Mouse (Mus musculus) ES-E14 (cell line): ENCODE results near the gene Syt2. TPM values are rescaled to one million over a fixed set of nuclear protein-coding genes. Genes with fewer than 3 reads are reported as not detected.
A peak's percentile ranks its signal among the peaks of the same experiment; 100 is the strongest.

Experiments used
- DNase-seq: peaks from one replicate; pipeline ENCODE4 v3.0.0-alpha.2; 2013; ENCODE audit warnings: low read depth, low spot score
- H3K27ac ChIP-seq: 2 replicates; pipeline ENCODE4 v1.5.1; 2012; ENCODE audit warnings: low read depth, mild to moderate bottlenecking, low read length, moderate library complexity, mixed read lengths; ENCODE audit not compliant: poor library complexity, insufficient read depth, severe bottlenecking
- H3K36me3 ChIP-seq: 2 replicates; pipeline ENCODE4 v1.6.1; 2012; ENCODE audit warnings: mild to moderate bottlenecking, low read length, moderate library complexity, mixed read lengths; ENCODE audit not compliant: control insufficient read depth, poor library complexity, insufficient read depth, severe bottlenecking
- H3K4me1 ChIP-seq, 2 experiments: fragments of 150-350 bp in 1 of 2; sonication (generic) in 1 of 2; 2 replicates each; pipeline ENCODE4 v1.6.1; 2012; ENCODE audit warnings: low read length in 2 of 2, mild to moderate bottlenecking in 1 of 2, mixed read lengths in 1 of 2; ENCODE audit not compliant: control insufficient read depth in 2 of 2, insufficient read depth in 2 of 2, poor library complexity in 1 of 2
- H3K4me3 ChIP-seq, 2 experiments: fragments of 150-350 bp in 1 of 2; sonication (generic) in 1 of 2; 2 replicates each; pipeline ENCODE4 v1.5.1; 2012; ENCODE audit warnings: low read length in 2 of 2, low read depth in 1 of 2, mild to moderate bottlenecking in 1 of 2, mixed read lengths in 1 of 2; ENCODE audit not compliant: insufficient read depth in 1 of 2, poor library complexity in 1 of 2, severe bottlenecking in 1 of 2
- H3K9ac ChIP-seq: 2 replicates; pipeline ENCODE4 v1.6.1; 2012; ENCODE audit warnings: low read depth, mild to moderate bottlenecking, low read length, mixed read lengths; ENCODE audit not compliant: poor library complexity, insufficient read depth, severe bottlenecking
- H3K9me3 ChIP-seq: fragments of 150-350 bp; sonication (generic); 2 replicates; pipeline ENCODE4 v1.6.1; 2012; ENCODE audit warnings: low read depth, mild to moderate bottlenecking, low read length; ENCODE audit not compliant: control insufficient read depth, insufficient read depth
- CHD2 ChIP-seq: IDR thresholded peaks from 2 replicates; pipeline ENCODE4 v1.6.1; 2014; ENCODE audit warnings: mild to moderate bottlenecking, low read depth, low read length, inconsistent platforms
- HCFC1 ChIP-seq: IDR thresholded peaks from 2 replicates; pipeline ENCODE4 v1.6.1; 2012; ENCODE audit warnings: low read length, inconsistent platforms, borderline replicate concordance; ENCODE audit not compliant: insufficient read depth
- MAFK ChIP-seq: IDR thresholded peaks from 2 replicates; pipeline ENCODE4 v1.6.1; 2014; ENCODE audit warnings: mild to moderate bottlenecking, low read depth, low read length, inconsistent platforms; ENCODE audit not compliant: insufficient read depth
- ZC3H11A ChIP-seq: IDR thresholded peaks from 2 replicates; pipeline ENCODE4 v1.6.1; 2012; ENCODE audit warnings: low read depth, mild to moderate bottlenecking, inconsistent platforms, low read length, borderline replicate concordance
- ZNF384 ChIP-seq: IDR thresholded peaks from 2 replicates; pipeline ENCODE4 v1.6.1; 2012; ENCODE audit warnings: low read depth, low read length, inconsistent platforms
- in situ Hi-C, 2 experiments: fragments of 600-800 bp; cut with MboI; formaldehyde crosslinking; loops; one replicate each; pipeline ENCODE4 v1.15.1; 2025; ENCODE audit warnings: low sequenced_read_pairs in 2 of 2, inconsistent platforms in 1 of 2; ENCODE audit not compliant: unreplicated experiment in 2 of 2
- total RNA-seq: library from RNA; depleted of rRNA; stranded (reverse); fragments of 300-350 nt; gene quantifications from 2 replicates; pipeline ENCODE4 v1.2.3, GENCODE M21; 2012

Syt2 gene
- total RNA-seq, 1 experiment, result 0.62 TPM

DNA sequence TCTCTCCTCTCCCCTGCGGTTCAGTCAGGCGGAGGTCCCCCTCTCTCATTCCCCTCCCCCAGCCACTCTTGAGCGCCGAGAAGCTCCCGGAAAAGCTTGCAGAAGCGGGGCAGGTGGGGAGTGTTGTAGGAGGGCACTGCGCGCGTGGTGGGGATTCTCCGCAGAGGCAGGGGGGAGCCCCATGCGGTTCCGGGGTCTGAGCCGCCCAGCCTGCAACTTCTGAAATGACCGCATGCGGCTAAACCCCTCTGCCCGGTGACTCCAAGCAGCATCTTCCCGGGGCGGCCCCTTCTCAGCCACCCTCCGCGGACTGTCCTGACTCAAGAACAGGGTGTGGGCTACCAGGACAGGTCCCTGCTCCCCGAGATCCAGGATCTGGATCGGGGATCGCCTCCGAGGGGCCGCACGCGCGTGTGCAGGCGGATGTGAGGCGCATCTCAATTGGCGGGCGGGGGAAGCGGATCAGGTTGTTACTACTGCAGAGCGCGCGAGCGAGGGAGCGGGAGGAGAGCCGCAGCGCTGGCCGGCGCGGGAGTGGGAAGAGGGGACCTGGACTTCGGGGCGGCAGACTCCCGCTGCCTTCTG lies 62.4 kb downstream of the Syt2 start:
- Histone ChIP-seq H3K4me3 (peak overlapping the region; percentile 65 to 70), H3K36me3 (no peaks in the 10 kb centered on the region), H3K9me3 (no peaks in the 10 kb centered on the region), H3K27ac (no peak overlapping the region), H3K9ac (peak overlapping the region; percentile 61), H3K4me1 (peaks cover 3 to 35% of the 10 kb centered on the region in 2 experiments; a peak in 2 of 4 replicates)
- DNase-seq, result no peak
- in situ Hi-C loops, result no loop called here
- TF ChIP-seq ZC3H11A, result no peak

DNA sequence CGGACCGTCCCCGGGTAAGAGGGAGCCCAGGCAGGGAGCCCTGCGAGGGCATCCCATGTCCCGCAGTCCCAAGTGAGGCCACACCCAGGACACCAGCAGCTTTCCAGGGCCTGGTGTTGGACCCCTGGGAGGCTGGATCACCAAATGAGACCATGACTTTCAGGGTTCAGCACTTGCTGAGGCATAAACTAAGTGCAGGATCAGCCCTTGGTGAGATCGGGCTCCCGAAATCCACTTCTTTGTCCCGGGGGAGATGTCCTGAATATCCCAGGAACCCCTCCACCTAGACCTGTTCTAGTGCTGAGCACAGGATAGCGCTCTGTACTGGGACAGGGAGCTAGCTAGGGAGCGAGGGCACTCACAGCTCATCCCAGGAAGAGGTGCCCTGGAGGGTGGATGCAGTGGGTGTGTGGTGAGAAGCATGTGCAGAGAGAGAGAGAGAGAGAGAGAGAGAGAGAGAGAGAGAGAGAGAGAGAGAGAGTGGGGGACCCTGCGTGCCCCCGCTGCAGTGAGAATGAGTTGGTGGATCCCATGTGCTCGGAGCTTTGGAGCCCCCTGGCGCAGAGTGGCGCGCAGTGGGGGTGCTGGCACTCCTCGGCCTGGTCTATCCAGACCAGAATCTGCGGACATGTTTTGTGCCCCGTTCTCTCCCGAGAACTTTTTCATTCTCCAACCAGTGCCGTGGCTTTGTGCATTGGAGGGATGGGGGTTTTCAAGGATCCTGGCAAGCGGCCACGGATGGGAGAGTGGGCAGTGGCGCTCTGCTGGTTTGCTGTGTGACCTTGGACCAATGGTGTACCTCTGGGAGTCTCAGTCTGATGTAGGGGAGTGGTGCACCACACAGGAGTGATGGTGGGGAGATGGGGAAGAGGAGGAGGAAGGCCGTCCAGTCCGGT lies 63.2 kb downstream of the Syt2 start:
- Histone ChIP-seq H3K9me3 (no peaks in the 10 kb centered on the region), H3K27ac (no peak overlapping the region), H3K9ac (peak overlapping the region; percentile 61; the same call in 1 of the 2 replicates), H3K36me3 (no peaks in the 10 kb centered on the region), H3K4me3 (peak overlapping the region; percentile 65 to 70; a peak in 3 of 4 replicates), H3K4me1 (peaks cover 3 to 31% of the 10 kb centered on the region in 2 experiments; a peak in 1 of 4 replicates)
- in situ Hi-C loops, result no loop called here
- TF ChIP-seq HCFC1 (no peak), CHD2 (no peak), ZC3H11A (no peak), MAFK (no peak), ZNF384 (no peak)
- DNase-seq, result no peak

DNA sequence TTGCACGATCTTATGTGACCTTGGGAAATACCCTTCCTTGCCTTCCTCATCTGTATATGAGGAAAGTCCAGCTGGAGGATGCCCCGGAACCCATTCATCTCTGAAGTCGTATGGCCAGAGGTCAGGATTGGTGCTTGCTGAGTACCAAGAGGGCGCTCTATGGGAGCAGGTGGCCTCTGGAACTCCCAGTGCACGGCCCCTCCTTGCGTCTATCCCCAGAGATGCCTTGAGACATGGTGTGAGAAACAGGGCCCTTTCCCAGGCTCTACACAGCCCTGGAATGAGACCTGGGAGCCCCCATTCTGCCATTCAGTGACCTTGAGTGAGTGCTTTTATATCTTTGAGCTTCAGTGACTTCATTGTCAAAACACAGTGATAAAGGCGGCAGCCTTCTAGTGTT lies 64.6 kb downstream of the Syt2 start:
- Histone ChIP-seq H3K36me3 (no peaks in the 10 kb centered on the region), H3K9me3 (no peaks in the 10 kb centered on the region), H3K27ac (no peak overlapping the region), H3K9ac (no peak overlapping the region), H3K4me3 (no peak overlapping the region), H3K4me1 (peaks cover 0 to 26% of the 10 kb centered on the region in 2 experiments; a peak in 1 of 4 replicates)
- DNase-seq, result no peak
- in situ Hi-C loops, result no loop called here
- no peak for TF ChIP-seq ZNF384
- TF ChIP-seq HCFC1, result no peak
- no peak for TF ChIP-seq CHD2
- TF ChIP-seq MAFK, result no peak
- TF ChIP-seq ZC3H11A, result no peak

DNA sequence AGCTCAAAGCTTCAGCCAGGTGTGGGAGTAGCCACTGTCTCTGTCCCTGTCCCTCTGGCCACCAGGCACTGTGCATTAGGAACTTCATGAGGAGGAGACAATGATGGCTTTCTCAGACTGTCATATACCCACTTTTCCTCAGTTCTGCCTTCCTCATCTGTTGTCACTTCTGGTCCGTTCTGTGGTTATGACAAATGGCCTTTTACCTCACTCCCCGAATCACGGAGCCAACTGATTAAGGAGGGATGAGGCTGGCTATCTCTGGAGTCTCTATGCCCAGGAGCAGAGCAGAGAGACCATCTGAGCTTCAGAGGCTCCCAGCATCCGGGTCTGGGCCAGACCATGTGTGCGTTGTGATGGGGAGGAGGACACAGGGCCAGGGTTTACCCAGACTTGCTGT lies 65.2 kb downstream of the Syt2 start:
- in situ Hi-C loops, result no loop called here
- H3K9ac ChIP-seq, result no peak overlapping the region
- H3K4me3 ChIP-seq, result no peak overlapping the region
- no peak for DNase-seq
- H3K27ac ChIP-seq, result no peak overlapping the region
- H3K36me3 ChIP-seq, result no peaks in the 10 kb centered on the region
- H3K9me3 ChIP-seq, result no peaks in the 10 kb centered on the region
- peaks cover 0 to 20% of the 10 kb centered on the region in 2 experiments; a peak in 1 of 4 replicates for H3K4me1 ChIP-seq
- TF ChIP-seq ZNF384, result no peak
- TF ChIP-seq HCFC1, result no peak
